Mouse (Mus musculus): ENCODE measurements around the gene Pnmal1. TPM values are rescaled to one million over a fixed set of nuclear protein-coding genes. Genes with fewer than 3 reads are reported as not detected.
"Not testable (repeated sequence)": the region's sequence is repeated elsewhere in the genome, so short reads cannot be mapped to it uniquely, and the experiment has no call there.

Gene Pnmal1
- polyA plus RNA-seq, 1 experiment from 2014 or later: 0.33 TPM

GRCm38 (mm10) chr7:16947349-16947895, 12.1 kb upstream of the Pnmal1 start:
- peak overlapping the region; percentile 18 for H3K9ac ChIP-seq
- no peak; the same call in 1 of the 2 replicates for ATAC-seq (ENCODE audit: insufficient number of reproducible peaks, low FRiP score, low TSS enrichment, low read depth)
- peaks cover 48% of the 10 kb centered on the region for H3K27me3 ChIP-seq
- H3K4me3 ChIP-seq: peak overlapping the region; percentile 64
- H3K4me2 ChIP-seq: peak overlapping the region; percentile 81
- no peaks in the 10 kb centered on the region for H3K9me3 ChIP-seq
- peaks cover 64% of the 10 kb centered on the region for H3K4me1 ChIP-seq
- 14% methylated on average over 22 of the region's 22 CpGs for WGBS
- no peaks in the 10 kb centered on the region for H3K36me3 ChIP-seq
- H3K27ac ChIP-seq: peak overlapping the region; percentile 67

GRCm38 (mm10) chr7:16947959-16948361, 11.5 kb upstream of the Pnmal1 start:
- H3K27ac ChIP-seq: peak overlapping the region; percentile 62
- H3K9me3 ChIP-seq: no peaks in the 10 kb centered on the region
- peaks cover 48% of the 10 kb centered on the region for H3K27me3 ChIP-seq
- no peaks in the 10 kb centered on the region for H3K36me3 ChIP-seq
- 11% methylated on average over 4 of the region's 4 CpGs for WGBS
- peak; percentile 49 for ATAC-seq (ENCODE audit: insufficient number of reproducible peaks, low FRiP score, low TSS enrichment, low read depth)
- H3K4me2 ChIP-seq: peak overlapping the region; percentile 81
- H3K4me3 ChIP-seq: peak overlapping the region; percentile 64
- peaks cover 64% of the 10 kb centered on the region for H3K4me1 ChIP-seq
- H3K9ac ChIP-seq: no peak overlapping the region

GRCm38 (mm10) chr7:16948923-16949458, 10.5 kb upstream of the Pnmal1 start:
- ATAC-seq (ENCODE audit: insufficient number of reproducible peaks, low FRiP score, low TSS enrichment, low read depth): no peak
- H3K9ac ChIP-seq: no peak overlapping the region
- H3K4me2 ChIP-seq: no peak overlapping the region
- H3K4me1 ChIP-seq: peaks cover 62% of the 10 kb centered on the region
- peaks cover 48% of the 10 kb centered on the region for H3K27me3 ChIP-seq
- H3K4me3 ChIP-seq: no peak overlapping the region
- no peaks in the 10 kb centered on the region for H3K9me3 ChIP-seq
- no peaks in the 10 kb centered on the region for H3K36me3 ChIP-seq
- WGBS: 61% methylated on average over 8 of the region's 8 CpGs
- peak overlapping the region; percentile 62 for H3K27ac ChIP-seq

DNA sequence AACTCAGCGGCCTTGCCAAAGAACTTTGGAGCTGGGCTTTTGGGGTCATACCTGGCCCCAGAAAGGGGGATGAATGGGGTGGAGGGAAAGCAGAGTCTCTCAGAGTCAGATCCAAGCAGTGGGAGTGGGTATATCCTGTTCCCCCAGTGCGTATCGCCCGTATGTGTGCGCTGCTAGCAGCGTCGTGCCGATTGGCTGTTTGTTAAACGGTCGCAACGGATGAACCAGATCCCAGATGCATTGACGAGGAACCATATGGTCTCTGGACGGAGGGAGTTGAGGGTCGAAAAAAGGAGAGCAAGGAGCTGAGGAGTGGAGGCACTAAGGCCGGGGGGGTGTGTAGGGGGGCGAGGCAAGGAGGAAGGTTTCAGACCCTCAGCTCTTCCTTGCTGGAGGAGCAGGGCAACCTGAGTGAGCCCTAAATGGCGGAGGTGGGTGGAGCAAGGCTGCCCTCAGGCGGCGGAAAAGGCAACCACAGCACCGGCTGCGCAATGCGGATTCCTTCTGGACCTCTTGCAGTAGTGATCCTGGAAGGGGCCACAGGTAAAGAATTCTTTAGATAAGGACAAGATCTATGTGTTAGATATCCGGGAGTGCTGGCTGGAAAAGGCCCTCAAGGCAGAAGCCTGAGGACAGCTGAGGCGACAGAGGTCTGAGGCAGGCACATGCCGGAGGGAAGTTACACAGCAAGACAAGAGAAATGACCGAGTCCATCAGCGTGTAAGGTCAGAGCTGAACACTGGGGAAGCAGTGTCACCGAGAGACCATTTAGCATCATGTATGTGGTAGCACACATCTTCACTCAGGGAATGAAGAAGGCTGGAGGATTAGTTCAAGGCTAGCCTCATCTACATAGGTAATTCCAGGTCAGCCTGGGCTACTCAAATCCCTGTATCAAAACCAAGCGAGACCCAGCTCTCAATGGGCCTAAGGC, 9.3 kb upstream of the Pnmal1 start:
- H3K27ac ChIP-seq: no peak overlapping the region
- WGBS: 13% methylated on average over 29 of the region's 29 CpGs
- ATAC-seq (ENCODE audit: insufficient number of reproducible peaks, low FRiP score, low TSS enrichment, low read depth): peak; percentile 40
- H3K4me1 ChIP-seq: peaks cover 51% of the 10 kb centered on the region
- no peaks in the 10 kb centered on the region for H3K9me3 ChIP-seq
- H3K27me3 ChIP-seq: peaks cover 42% of the 10 kb centered on the region
- peak overlapping the region; percentile 26; the same call in 1 of the 2 replicates for H3K9ac ChIP-seq
- no peaks in the 10 kb centered on the region for H3K36me3 ChIP-seq
- peak overlapping the region; percentile 58 for H3K4me2 ChIP-seq
- H3K4me3 ChIP-seq: peak overlapping the region; percentile 27

DNA sequence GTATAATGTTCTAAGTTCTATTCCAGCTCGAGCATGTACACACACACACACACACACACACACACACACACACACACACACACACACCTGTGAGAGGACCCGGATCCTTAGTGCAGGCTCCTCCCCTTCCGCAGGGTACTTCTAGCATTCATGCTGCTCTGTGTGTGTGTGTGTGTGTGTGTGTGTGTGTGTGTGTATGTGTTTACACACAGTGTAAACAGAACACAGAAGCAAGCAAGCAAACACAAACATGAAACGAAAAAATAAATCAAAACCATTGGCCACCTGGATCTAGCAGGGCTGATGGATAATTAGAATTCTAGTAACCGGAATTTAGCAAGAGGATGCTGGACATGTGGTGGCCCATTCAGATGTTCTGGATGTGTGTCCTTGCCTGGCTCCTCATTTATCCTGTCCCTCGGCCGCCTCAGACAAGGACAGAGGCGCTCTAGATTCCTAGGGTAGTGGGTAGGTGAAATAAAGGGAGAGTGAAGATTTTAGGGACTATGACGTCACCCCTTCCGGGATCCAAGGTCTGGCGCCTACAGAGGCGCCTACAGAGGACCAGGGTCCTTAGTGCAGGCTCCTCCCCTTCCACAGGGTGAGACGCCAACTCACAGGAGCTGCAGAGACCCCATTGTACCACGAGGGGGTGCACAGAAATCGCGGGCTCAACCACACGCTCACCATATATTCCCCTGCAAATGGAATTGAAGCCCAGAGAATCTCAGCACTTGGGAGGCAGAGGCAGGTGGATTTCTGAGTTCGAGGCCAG, 8.4 kb upstream of the Pnmal1 start:
- Histone ChIP-seq H3K4me1 (peaks cover 44% of the 10 kb centered on the region), H3K9ac (no peak overlapping the region), H3K36me3 (no peaks in the 10 kb centered on the region), H3K27ac (no peak overlapping the region), H3K27me3 (peaks cover 33% of the 10 kb centered on the region), H3K9me3 (no peaks in the 10 kb centered on the region), H3K4me3 (no peak overlapping the region), H3K4me2 (0 out of 2 replicates have a peak overlapping the region, but pooled peaks have one; percentile 8)
- WGBS: 24% methylated on average over 18 of the region's 18 CpGs
- peak; percentile 40; the same call in 1 of the 2 replicates for ATAC-seq (ENCODE audit: insufficient number of reproducible peaks, low FRiP score, low TSS enrichment, low read depth)

- not testable (repeated sequence) for ATAC-seq (ENCODE audit: insufficient number of reproducible peaks, low FRiP score, low TSS enrichment, low read depth); H3K4me2 ChIP-seq; H3K36me3 ChIP-seq; H3K9me3 ChIP-seq; H3K9ac ChIP-seq; H3K27ac ChIP-seq; H3K4me3 ChIP-seq
- peaks cover 17% of the 10 kb centered on the region for H3K4me1 ChIP-seq
- H3K27me3 ChIP-seq: peaks cover 12% of the 10 kb centered on the region
- 63% methylated on average over 2 of the region's 2 CpGs for WGBS
Measured at GRCm38 (mm10) chr7:16953776-16954175, 5.7 kb upstream of the Pnmal1 start.

GRCm38 (mm10) chr7:16955712-16956111, 3.8 kb upstream of the Pnmal1 start:
- H3K4me1 ChIP-seq: peaks cover 8% of the 10 kb centered on the region
- no peak for ATAC-seq (ENCODE audit: insufficient number of reproducible peaks, low FRiP score, low TSS enrichment, low read depth)
- no peaks in the 10 kb centered on the region for H3K36me3 ChIP-seq
- H3K27ac ChIP-seq: no peak overlapping the region
- H3K9me3 ChIP-seq: no peaks in the 10 kb centered on the region
- H3K27me3 ChIP-seq: no peaks in the 10 kb centered on the region
- no peak overlapping the region for H3K4me3 ChIP-seq
- WGBS: 89% methylated on average over 4 of the region's 4 CpGs
- no peak overlapping the region for H3K9ac ChIP-seq
- no peak overlapping the region for H3K4me2 ChIP-seq

- H3K27me3 ChIP-seq: no peaks in the 10 kb centered on the region
- no peak overlapping the region for H3K9ac ChIP-seq
- H3K4me1 ChIP-seq: peaks cover 5% of the 10 kb centered on the region; the same call in 1 of the 2 replicates
- no peak for ATAC-seq (ENCODE audit: insufficient number of reproducible peaks, low FRiP score, low TSS enrichment, low read depth)
- H3K36me3 ChIP-seq: no peaks in the 10 kb centered on the region
- 55% methylated on average over 15 of the region's 15 CpGs for WGBS
- no peak overlapping the region for H3K4me3 ChIP-seq
- H3K27ac ChIP-seq: peak overlapping the region; percentile 18; the same call in 1 of the 2 replicates
- no peaks in the 10 kb centered on the region for H3K9me3 ChIP-seq
- no peak overlapping the region for H3K4me2 ChIP-seq
Measured at GRCm38 (mm10) chr7:16956410-16957265, 2.8 kb upstream of the Pnmal1 start.

DNA sequence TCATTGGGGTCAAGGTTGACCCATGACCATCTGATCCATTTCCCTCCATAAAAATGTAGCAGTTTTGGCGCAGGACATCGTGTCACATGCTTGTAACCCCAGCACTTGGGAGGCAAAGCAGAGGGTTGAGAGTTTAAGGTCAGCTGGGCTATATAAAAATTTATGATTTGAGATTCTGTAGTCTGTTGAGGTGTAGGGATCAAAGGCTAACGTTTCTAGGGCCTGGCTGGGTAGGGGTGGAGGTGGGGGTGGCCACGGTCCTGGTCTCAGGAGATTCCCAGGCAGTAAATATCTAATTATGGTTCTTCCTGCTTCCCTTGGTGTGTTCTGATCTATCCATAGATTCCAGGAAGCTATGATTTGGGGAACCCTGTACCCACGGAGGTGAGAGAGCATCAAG, 2.2 kb downstream of the Pnmal1 start:
- peaks cover 5% of the 10 kb centered on the region; the same call in 1 of the 2 replicates for H3K4me1 ChIP-seq
- ATAC-seq (ENCODE audit: insufficient number of reproducible peaks, low FRiP score, low TSS enrichment, low read depth): no peak
- no peak overlapping the region for H3K9ac ChIP-seq
- no peak overlapping the region for H3K4me2 ChIP-seq
- WGBS: 67% methylated on average over 5 of the region's 5 CpGs
- H3K27ac ChIP-seq: no peak overlapping the region
- no peak overlapping the region for H3K4me3 ChIP-seq
- no peaks in the 10 kb centered on the region for H3K27me3 ChIP-seq
- H3K9me3 ChIP-seq: no peaks in the 10 kb centered on the region
- H3K36me3 ChIP-seq: no peaks in the 10 kb centered on the region

DNA sequence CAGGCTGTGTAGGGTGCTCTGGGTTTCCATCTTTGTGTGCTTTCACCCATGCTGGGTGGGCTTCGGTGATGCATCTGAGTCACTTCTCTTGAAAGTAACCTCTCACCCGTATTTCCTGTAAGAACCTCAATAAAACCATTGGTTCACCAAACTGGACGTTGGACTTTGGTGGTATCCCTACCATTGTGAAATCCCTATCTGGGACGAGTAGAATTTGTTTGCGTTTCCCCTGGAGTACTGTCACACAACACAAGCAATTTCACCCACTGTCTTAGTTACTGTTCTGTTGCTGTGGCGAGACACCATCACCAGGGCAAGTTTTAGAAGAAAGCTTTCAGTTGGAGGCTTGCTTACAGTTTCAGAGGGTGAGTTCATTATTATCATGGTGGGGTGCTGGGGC, 8.9 kb downstream of the Pnmal1 start:
- no peak overlapping the region for H3K4me2 ChIP-seq
- no peak overlapping the region for H3K4me3 ChIP-seq
- ATAC-seq (ENCODE audit: insufficient number of reproducible peaks, low FRiP score, low TSS enrichment, low read depth): no peak
- no peak overlapping the region for H3K9ac ChIP-seq
- H3K4me1 ChIP-seq: no peaks in the 10 kb centered on the region
- H3K27ac ChIP-seq: no peak overlapping the region
- no peaks in the 10 kb centered on the region for H3K27me3 ChIP-seq
- no peaks in the 10 kb centered on the region for H3K9me3 ChIP-seq
- 78% methylated on average over 6 of the region's 6 CpGs for WGBS
- no peaks in the 10 kb centered on the region for H3K36me3 ChIP-seq

DNA sequence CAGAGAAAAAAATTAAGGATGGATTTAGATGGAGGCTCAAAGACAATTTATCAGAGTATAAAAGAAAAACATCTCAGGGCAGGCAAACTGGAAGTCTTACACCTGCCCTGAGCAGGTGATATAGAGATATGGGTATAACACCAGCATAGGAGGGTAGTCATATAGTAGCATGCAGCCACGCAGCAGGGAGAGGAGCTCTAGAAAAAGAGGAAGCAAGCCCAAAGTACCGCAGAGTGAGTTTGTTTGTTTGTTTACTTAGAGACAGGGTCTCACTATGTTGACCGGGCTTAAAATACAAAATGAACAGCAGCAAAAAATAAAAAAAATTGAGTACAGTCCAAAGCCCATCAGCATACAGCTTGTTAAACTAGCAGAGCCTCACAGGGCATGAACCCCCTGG, 11.7 kb downstream of the Pnmal1 start:
- no peaks in the 10 kb centered on the region for H3K27me3 ChIP-seq
- H3K9ac ChIP-seq: no peak overlapping the region
- no peak overlapping the region for H3K4me3 ChIP-seq
- no peak overlapping the region for H3K27ac ChIP-seq
- H3K9me3 ChIP-seq: no peaks in the 10 kb centered on the region
- ATAC-seq (ENCODE audit: insufficient number of reproducible peaks, low FRiP score, low TSS enrichment, low read depth): no peak
- no peaks in the 10 kb centered on the region for H3K36me3 ChIP-seq
- no peak overlapping the region for H3K4me2 ChIP-seq
- no peaks in the 10 kb centered on the region for H3K4me1 ChIP-seq
- 84% methylated on average over 3 of the region's 3 CpGs for WGBS

All from limb, embryonic 15.5 days (tissue).